Mouse (Mus musculus) left cerebral cortex, adult 9 months (tissue): ENCODE measurements around the gene Fam83f.
A peak's percentile ranks its signal among the peaks of the same experiment; 100 is the strongest.
"Not testable (repeated sequence)": the region's sequence is repeated elsewhere in the genome, so short reads cannot be mapped to it uniquely, and the experiment has no call there.

Source experiments
- DNase-seq, 2 experiments: peaks; one replicate each; pipeline ENCODE4 v3.0.0; 2022; ENCODE audit warnings: low spot score in 2 of 2

The Fam83f gene

DNA sequence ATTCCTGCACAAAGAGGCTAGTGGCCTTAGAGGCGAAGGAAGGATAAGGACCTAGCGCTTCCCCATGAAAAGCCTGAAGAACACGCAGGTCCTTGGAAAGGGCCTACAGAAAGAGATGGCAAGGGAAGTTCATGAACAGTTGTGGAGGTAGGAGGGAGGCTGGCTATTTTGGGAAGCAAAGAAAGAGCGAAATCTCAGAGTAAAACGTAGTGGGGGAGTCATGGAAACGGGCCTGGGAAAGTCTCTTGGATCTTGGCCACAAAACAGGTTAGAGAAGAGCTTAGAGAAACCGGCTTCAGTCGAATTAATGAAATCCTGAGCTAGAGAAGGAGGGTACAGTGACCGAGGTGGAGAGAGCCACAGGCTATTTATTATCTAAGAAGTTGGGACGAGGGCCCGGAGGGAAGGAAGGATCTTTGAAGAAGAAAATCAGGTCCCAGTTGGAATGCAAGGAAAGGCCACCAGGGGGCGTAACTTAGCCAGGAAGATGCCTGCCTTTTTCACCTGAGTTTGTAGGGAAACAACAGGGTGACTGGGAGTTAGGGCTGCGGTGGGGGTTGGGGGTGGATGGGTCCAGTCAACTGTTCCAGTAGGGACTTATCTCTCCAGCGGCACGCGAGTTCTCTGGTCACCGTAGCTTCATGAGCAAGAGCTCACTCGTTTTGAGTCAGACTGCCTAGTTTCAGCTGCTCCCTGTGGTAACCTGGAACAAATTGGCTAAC, 34.3 kb downstream of the Fam83f start:
- peak in 1 of 2 experiments; percentile 91 for DNase-seq

DNA sequence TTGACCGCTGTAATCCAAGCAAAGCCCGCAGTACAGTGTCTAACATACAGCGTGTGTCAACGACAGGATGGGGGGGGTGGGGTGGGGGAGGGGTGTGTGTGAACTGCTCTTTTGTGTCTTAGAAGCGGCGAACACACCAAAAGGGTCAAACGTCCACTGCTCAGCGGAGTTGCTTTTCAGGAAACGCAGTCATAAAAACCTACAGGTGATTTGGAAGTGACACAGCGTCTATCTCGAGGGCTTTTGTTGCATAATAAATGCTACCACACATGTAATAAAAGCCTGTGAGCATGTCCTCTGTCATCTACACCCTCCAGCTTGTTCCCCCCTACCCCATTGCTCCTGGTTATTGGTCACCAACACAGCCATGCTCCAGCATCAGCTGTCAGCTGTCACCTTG, 34.9 kb downstream of the Fam83f start:
- no peak for DNase-seq

DNA sequence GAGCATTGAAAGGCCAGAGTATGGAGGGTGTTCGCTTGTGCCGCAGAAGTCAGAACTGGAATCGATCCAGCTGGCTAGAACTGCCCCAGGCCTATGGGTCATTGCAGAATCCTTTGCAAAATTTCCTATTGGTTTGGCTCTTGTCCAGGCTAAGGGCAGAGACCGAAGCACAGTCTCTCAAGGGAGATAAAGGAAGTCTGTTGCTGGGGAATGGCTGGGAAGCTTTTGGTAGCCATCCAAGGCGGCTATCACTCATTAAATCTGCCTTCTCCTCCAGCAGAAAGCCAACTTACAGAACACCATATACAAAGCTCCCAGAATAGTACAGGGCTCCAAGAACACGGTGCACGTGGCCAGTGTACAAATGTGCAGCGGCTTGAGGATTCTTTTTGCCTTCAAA, 35.4 kb downstream of the Fam83f start:
- peak in 1 of 2 experiments; percentile 48 for DNase-seq

DNA sequence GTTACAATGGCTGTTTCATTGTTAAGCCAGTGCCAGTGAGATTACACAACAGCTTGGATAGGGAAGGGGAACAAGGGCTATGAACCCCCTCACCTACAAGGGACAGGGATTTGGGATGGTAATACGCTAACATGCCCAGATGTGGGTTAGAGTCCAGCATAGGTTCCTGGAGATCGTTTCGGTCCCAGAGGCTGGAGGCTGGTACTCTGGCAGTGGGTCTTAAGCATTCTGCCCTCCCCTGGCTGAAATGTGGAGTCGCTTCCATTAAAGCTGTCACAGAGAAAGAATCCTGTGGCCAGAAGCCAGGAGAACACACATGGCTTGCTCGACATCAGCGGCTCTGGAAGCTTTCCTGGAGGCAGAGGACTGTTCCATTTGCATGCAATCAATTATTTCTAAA, 37.9 kb downstream of the Fam83f start:
- DNase-seq, result no peak

DNA sequence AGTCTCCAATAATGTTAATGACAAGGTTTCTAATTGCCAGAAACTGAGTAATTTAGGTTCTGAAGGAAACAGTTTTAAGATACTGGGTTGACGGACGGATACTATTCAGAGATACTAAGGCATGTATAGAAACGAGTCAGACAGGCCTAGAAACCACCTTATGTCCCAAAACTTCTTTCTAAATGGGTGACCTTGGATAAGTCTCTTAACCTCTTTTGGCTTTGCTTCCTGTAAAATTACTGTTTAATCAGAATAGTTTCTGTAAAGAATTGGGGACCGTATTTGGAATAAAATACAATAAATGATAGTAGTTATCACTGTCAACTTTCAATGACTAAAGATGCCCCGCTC, 38.6 kb downstream of the Fam83f start:
- DNase-seq, result no peak

DNA sequence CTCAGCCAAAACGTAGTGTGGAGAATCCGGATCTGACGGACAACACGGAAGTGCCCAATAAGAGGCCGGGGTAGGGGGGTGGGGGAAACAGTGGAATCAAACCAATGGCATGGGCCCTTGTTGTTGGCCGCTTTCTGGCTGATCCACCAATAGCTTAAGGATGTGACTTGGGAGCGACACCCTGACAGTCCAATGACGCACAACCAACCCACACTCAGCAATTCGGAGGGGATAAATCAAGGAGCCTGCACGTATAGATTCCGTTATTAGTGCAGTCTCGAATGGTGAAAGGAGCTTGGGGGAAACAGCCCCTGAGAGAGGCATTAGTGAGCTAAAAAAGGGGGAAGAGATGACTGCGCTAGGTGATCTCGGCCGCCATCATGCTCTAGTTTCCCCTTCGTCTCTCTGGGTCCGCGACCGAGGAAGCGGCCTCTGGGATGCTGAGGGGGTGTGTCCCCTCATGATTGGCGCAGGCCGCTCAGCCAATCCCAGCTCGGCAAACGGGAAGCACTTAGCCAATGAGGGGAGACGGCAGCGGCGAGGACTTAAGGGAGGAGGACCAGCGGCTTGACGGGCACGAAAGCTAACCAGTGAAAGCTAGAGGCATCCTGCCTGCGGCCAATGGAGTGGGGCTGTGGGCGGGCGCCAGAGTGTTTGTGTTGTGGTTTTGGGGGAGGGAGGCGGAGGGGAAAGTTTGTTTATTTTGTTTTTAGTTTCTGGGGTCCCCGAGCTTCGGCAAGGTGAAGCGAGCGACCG, 39.1 kb downstream of the Fam83f start, which contains the start of gene Tnrc6b:
Tnrc6b (plus strand) TSS at position 706 of the 756 bp plus-strand sequence.
- DNase-seq, result peak; percentile 97 to 99

DNA sequence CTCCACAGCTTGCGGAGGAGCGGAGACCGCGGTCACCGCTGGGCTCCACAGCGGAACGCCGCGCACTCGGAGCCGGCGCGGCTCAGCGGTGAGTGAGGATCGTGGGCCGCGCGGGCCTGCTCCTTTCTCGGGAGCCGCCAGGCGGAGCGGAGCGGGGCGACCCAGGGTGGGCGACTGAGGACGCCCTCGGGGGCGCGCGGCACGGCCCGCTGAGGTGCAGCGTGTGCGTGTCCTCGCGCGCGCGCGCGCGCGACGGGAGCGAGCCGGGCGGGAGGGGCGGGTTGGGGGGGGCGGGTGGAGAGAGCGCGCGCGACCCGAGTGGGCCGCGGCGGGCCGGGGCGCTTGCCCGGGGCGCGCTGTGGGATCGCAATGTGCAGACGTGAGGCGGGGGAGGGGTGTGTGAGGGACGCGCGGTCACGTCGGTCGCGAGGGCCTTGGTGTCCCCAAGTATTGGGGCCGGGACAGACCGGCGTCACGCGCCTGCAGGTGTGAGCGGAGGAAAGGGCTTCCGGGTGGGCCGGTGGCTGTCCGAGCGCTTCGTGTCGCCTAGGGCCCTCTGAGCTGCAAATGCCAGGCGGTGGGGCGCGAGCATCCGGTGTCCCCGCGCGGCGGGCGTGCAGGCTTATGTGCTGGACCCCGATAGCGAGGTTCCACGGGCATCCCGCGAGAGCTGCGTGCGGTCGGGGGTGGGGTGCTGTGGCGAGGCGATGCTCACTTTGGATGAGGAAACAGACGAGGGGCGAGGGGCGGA, 39.9 kb downstream of the Fam83f start:
- DNase-seq, result peak in 1 of 2 experiments; percentile 57

DNA sequence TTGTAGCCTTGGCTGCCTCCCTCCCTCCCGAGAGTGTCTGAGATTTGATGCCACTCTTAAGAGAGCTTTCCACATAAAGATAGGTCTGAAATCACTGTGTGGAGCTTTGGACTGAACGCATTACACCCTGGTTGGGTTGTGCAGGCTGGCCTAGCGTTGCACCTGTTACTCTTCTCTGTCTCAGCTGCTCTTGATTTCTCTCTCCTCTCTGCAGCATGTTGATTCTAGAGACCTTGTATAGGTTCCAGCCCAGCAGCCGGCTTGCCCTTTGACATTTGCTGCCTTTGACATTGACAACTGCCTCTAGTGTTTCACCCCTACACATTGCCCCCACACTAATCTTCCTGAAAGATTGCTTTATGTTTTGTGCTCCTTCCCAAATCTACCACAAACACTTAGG, 42.7 kb downstream of the Fam83f start:
- DNase-seq, result no peak

DNA sequence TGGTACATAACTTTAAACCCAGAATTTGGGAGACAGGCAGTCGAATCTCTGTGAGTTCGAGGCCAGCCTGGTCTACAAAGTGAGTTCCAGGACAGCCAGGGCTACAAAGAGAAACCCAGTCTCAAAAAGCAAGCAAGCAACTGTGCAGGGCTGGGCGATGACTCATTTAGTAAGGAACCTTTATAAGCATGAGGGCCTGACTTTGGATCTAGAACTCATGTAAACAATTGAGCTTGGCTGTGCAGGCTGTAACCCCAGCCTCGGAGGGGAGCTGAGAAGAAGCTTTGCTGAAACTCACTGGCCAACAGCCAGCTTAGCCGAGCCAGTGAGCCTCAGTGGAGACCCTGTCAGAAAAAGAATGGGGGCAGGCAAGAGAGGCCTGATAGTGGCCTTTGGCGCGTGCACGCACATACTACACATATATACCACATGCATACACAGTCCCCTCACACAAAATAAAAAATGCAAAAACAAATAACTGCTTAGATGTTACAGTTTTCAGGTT, 45.0 kb downstream of the Fam83f start:
- no peak for DNase-seq

DNA sequence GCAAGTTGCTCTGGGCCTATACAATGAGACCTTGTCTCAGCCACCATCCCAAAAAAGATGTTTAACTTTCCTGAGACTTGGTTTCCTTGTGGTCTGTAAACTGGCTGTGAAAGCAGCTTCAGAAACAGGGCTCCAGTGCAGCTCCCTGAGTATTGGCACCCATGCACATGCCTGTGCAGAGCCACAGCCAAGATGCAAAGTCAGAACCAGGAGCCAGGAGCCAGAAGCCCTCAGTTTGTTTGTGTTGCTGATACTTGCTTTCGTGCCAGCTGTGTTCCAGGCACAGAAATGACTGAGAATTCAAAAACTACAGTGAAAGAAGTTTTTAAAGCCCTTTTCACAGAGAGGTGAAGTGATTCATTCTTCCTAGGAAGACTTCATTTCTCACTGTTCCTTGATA, 45.8 kb downstream of the Fam83f start:
- DNase-seq, result no peak

DNA sequence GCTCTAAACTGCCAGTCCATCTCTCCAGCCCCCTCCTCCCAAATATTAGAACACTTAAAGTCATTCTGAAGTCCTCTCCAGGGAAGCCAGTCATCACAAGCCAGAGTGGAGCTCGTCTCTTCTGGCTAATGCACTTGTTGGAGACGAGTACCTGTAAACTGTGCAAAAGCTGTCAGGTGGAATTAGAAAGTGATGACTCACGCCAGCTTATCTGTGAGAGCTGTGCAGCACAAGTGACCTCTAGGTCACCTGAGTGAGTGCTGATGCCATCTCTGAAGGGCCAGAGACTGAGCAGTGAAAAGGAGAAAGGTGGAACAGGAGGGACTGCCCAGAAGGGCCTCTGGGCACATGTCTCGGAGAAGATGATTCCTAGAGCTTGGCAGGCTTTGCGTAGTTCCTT, 48.6 kb downstream of the Fam83f start:
- DNase-seq, result no peak

DNA sequence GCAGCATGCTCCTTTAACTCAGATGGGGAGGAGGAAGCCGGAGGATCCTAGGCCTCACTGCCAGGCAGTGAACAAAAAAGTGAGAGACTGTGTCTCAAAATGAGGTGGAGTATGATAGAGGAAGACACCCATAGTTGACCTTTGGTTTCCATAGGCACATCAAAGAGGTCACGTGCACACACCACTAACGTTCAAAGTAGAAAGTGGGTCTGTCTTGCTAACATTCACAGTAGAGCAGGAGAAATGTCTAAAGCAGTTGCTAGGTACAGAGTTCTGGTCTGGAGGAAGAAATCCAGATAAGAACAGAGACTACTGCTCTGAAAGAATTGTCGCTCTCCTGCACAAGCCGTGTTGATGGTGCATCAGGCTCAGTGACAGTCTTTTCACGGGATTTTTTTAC, 50.2 kb downstream of the Fam83f start:
- DNase-seq, result no peak

DNA sequence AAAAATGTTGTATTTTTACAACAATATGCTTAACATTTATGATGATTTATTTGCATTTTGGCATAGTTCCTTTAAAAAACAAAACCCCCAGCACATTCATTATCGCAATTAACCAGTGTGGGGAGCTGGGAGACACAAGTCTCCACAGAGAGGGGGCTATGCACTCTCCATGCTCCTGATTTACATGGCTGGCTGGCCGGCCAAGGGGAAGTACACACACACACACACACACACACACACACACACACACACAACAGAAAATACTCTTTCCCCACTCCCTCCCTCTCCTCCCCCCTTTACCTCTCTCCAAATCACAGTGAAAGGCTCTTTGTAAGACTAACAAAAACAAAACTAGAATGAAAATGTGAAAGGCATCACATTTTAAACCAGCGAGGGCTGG, 50.7 kb downstream of the Fam83f start:
- DNase-seq, result no peak

DNA sequence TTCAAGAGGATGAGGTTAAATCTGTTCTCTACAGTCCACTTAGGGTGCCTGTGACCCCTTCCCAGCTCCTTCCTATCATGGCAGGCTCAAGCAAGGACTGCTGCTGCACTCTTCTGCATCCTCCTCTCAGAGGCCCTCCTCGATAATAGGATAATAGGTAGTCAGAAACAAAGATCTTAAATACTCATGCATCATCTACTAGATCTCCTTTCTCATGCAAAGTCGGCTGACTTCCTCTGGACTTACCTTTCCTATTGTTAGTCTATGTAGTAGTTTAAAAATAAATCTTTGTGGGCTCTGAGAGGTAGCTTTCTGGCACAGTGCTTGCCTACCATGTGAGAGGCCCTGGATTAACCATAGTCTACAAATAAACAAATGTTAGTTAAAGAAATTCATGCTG, 57.8 kb downstream of the Fam83f start:
- DNase-seq, result no peak

DNA sequence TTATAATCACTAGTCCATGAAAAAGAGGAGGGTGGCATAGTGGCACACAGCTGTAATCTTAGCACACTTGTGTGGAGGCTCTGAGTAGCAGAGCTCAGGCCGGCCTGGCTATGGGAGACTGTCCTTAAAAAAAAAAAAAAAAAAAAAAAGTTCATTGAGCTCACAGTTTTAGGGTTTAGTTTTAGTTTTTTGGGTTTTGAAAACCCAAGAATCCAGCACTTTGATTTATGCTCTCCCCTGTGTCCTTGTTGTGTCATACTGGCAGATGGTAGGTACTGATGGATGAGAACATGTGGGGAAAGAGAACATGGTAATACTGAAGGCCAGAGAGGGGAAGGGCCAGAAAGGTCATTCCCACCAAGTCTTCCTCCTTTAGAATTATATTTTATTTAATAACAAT, 59.4 kb downstream of the Fam83f start:
- no peak for DNase-seq

DNA sequence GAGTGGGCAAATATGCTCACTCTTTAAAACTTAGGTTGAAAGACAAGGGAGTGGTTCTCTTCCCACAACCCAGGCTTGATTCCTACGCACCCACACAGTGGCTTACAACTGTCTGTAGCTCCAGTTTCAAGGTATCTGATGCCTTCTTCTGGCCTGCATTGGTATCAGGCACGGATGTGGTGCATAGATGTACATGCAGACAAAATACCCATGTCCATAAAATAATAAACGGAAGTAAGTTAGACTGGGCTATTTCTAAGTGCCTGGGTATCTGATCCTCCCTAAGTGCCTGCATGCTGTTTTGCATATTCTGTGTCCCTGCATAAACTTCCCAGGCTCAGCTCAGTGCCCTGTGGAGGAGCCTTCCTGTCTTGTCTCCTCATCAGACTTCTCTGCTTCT, 59.9 kb downstream of the Fam83f start:
- DNase-seq, result no peak

DNA sequence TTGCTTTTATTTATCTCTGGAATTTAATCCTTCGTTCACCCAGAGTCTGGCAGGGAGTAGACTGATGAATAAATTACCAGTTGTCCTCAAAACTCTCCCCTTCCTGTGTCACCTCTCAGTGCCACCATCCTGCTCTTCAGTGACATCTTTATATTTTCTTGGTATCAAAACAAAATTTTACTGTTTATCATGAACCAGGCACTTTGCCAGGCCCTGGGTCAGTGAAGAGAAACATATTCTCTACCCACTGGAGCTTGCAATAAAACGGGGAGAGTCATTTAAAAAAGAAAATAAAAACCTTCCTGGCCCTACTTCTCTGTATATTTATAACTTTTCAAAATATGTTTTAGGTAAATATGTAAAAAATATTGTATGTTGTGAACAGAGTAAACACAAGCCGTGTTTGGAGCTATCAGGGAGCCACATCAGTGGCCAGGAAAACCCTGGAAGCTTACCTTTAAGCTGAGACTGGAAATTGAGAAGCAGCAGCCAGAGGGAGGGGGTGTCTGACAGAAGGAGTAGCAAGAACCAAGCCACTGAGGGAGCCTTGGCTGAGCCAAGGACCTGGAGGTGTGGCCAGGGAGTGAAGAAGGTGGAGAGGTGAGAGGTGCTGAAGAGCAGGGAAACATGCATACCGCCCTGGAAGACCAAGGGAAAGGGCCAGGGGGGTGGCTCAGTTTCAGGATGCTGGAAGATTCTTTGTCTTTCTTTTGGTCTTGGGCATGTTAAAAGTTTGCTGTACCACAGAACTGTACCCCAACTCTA, 60.8 kb downstream of the Fam83f start:
- DNase-seq, result no peak

DNA sequence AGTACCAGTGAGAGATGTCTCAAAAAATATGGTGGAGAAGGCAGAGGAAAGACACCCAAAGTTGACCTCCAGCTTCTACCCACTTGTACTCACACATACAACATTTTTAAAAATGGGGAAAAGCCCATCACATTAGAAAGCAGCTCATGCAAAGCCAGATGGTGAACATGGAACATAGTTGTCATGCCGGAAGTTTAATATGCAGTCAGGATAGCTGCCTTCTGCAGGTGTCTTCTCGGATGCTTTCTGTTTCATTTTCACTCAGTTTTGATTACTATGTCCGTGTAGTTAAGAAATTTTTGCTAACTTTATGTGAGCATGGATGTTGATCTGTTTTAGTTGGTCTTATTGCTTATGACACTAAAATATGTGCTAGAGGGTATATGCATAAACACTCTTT, 63.7 kb downstream of the Fam83f start:
- DNase-seq, result no peak

DNA sequence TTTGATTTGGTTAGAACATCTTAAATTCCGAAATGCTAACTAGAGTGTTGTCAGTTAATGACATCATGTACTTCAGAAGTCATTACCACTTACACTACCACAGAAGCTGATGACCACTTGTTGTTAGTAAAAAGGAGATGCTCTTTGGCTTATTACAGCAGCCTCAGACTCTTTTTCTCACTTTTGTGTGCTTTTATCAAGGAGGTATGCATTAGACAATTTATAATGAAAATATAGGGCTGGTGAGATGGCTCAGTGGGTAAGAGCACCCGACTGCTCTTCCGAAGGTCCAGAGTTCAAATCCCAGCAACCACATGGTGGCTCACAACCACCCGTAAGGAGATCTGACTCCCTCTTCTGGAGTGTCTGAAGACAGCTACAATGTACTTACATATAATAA, 64.1 kb downstream of the Fam83f start:
- DNase-seq, result not testable (repeated sequence)

DNA sequence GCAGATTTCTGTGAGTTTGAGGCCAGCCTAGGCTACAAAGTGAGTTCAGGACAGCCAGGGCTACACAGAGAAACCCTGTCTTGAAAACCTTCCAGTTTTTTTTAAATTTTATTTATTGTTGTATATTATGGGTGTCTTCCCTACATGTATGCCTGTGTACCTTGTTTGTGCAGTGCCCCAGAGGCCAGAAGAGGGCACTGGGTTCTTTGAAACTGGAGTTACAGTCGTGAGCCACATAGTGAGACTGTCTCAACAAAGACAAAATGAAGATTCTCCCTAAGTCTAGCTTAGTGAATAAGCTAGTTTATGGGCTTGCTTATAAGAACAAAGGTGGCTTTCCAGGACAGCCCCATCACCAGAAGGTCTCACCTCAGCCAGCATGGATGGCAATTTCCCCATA, 64.9 kb downstream of the Fam83f start:
- no peak for DNase-seq

DNA sequence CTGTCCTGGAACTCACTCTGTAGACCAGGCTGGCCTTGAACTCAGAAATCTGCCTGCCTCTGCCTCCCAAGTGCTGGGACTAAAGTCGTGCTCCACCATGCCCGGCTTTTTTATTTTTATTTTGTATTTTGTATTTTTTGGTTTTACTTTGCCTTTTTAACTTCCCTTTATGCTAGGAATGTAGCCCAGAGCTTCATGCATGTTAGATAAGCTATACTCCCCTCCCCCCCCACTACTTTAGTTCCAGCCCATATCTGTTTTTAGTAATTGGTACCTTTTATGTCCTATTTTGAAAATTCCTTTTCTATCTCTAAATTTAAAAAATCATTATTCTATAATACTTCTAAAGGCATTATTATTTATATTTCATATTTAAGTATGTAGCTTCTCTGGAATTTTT, 66.6 kb downstream of the Fam83f start:
- DNase-seq, result no peak

DNA sequence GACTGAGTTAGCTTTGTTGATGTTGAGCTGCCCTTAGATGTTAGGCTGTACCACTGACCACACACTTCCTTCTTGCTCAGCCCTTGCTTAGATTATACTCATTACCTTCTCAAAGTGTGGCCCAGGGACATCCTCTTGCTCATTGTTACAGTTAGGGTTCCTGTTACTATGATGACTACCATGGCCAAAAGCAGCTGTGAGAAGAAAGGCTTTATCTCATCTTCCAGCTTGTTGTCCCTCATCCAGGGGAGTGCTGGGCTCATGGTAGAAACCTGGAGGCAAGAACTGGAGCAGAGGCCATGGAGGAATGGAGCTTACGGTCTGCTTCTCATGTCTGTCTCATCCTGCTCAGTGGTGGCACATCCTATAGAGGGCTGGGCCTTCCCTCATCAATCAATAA, 68.3 kb downstream of the Fam83f start:
- no peak for DNase-seq
